In the genomic region with DNA sequence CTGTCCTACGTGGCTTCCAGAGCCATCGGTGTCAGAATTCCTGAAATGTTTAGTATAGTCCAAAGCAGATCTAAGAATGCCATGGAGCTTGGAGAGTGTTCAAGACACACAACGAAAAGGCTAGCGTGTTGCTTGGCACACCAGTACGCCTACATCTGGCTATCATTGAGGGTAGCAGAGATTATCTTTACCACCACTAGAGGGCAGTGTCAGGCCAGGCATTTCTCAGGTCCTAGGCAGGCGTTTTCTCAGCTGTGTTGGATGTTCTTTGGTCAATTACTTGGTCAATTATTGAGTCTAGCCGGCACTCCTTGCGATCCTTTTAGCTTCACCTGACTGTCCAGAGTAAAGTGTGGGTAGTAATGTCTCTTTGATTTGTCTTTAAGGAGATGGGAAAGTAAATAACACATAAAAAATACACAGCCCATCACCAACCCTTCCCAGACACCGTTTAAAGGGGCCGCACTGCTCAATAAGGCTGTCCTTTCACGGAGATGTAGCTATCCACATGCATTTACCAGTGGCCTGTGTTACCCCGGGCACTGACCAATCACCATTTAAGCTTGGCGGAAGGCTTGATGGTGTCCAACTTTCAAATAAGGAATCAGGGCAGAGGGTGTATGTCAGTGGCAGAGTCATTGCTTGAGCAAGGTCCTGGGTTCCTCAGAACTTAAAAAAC, we compare ENCODE assay signal across 8 mouse cellular contexts. TPM values are rescaled to one million over a fixed set of nuclear protein-coding genes. Genes with fewer than 3 reads are reported as not detected.
DNase-seq lines count a peak whose midpoint lies in the region; ATAC-seq and TF ChIP-seq lines count a peak whose summit lies in the region.

No protein-coding gene starts in this region.

- TF ChIP-seq CTCF in hindbrain, postnatal 0 days (IDR thresholded peaks at IDR 0.05; ENCODE audit: low read depth) = peak; percentile 98

- WGBS in kidney, embryonic 15.5 days = 41% methylated on average over 13 of the region's 13 CpGs
- 34% methylated on average over 13 of the region's 13 CpGs for WGBS in hindbrain, postnatal 0 days

- H3K9me3 ChIP-seq in kidney, embryonic 15.5 days (replicated peaks) = no peaks in the 10 kb centered on the region
- no peaks in the 10 kb centered on the region for H3K9me3 ChIP-seq in hindbrain, postnatal 0 days (ENCODE audit: low read length)

- peaks cover 17% of the 10 kb centered on the region; the same call in 1 of the 2 replicates for H3K27me3 ChIP-seq in kidney, embryonic 15.5 days
- H3K27me3 ChIP-seq in hindbrain, postnatal 0 days (ENCODE audit: insufficient read depth, low read length) = no peaks in the 10 kb centered on the region

- peaks cover 3% of the 10 kb centered on the region; the same call in 1 of the 2 replicates for H3K4me1 ChIP-seq in kidney, embryonic 15.5 days
- H3K4me1 ChIP-seq in hindbrain, postnatal 0 days (ENCODE audit: insufficient read depth, low read length) = no peaks in the 10 kb centered on the region

- no peak overlapping the region for H3K9ac ChIP-seq in kidney, embryonic 15.5 days
- no peak overlapping the region for H3K9ac ChIP-seq in hindbrain, postnatal 0 days (replicated peaks; ENCODE audit: low read length)

- no peak overlapping the region for H3K4me2 ChIP-seq in kidney, embryonic 15.5 days
- no peak overlapping the region for H3K4me2 ChIP-seq in hindbrain, postnatal 0 days (ENCODE audit: low read depth, low read length)

- H3K36me3 ChIP-seq in kidney, embryonic 15.5 days = no peaks in the 10 kb centered on the region
- no peaks in the 10 kb centered on the region for H3K36me3 ChIP-seq in hindbrain, postnatal 0 days (ENCODE audit: insufficient read depth, low read length)

- DNase-seq in kidney, adult 11 months = peak; percentile 54
- peak; percentile 84 to 90 for DNase-seq in cerebellum, postnatal 10 days
- DNase-seq in frontal cortex, postnatal 10 days (ENCODE audit: low spot score in 2 of 2) = peak; percentile 40 to 64
- peak; percentile 90 for DNase-seq in hindbrain, postnatal 0 days (ENCODE audit: low spot score)
- DNase-seq in left cerebral cortex, adult 18-20 months (ENCODE audit: low spot score in 2 of 2) = peak; percentile 77 to 79
- peak; percentile 87 for DNase-seq in mesoderm, embryonic 11.5 days (ENCODE audit: low read depth, low spot score)
- peak; percentile 50 to 67 for DNase-seq in right cerebral cortex, postnatal 36 days (ENCODE audit: low spot score in 2 of 2)

- H3K4me3 ChIP-seq in kidney, embryonic 15.5 days (replicated peaks) = no peak overlapping the region
- H3K4me3 ChIP-seq in hindbrain, postnatal 0 days (ENCODE audit: low read length) = no peak overlapping the region

- no peak overlapping the region for H3K27ac ChIP-seq in kidney, embryonic 15.5 days
- H3K27ac ChIP-seq in hindbrain, postnatal 0 days = no peak overlapping the region

- no peak for ATAC-seq in kidney, embryonic 15.5 days (replicated peaks; ENCODE audit: low FRiP score)
- ATAC-seq in hindbrain, postnatal 0 days = peak; percentile 86

RNA-seq across cellular contexts. Expression of gene Enpp6, which starts 29.7 kb away (rescaled TPM):
- 1.7 TPM in 2 replicates for polyA plus RNA-seq in kidney, embryonic 15.5 days (2015; fragmentation: Nextera tagmentation; extraction: Ambion mirVana)
- total RNA-seq in hindbrain, postnatal 0 days (2014; rRNA removed) = 12.3 and 12.8 TPM in 2 replicates
- 4.2 and 5.2 TPM in 2 replicates for polyA plus RNA-seq in hindbrain, postnatal 0 days (2015; fragmentation: Nextera tagmentation; extraction: Ambion mirVana)
- total RNA-seq in left cerebral cortex, adult 18-20 months (2021) = 1 to 10 TPM; 1.5 to 4.3 TPM
